In genomic region chr17:86753931-86754805, GRCm38 (mm10) we compare ENCODE assay signal across 8 mouse cellular contexts. TPM values are rescaled to one million over a fixed set of nuclear protein-coding genes. Genes with fewer than 3 reads are reported as not detected.
DNase-seq lines count a peak whose midpoint lies in the region; ATAC-seq lines count a peak whose summit lies in the region.

No protein-coding gene starts in this region.

- no peaks in the 10 kb centered on the region for H3K36me3 ChIP-seq in embryonic facial prominence, embryonic 12.5 days
- no peaks in the 10 kb centered on the region for H3K36me3 ChIP-seq in heart, embryonic 14.5 days (ENCODE audit: control insufficient read depth, insufficient read depth, low read length)
- no peaks in the 10 kb centered on the region for H3K36me3 ChIP-seq in kidney, embryonic 16.5 days (ENCODE audit: insufficient read depth, low read length)

- no peak overlapping the region for H3K27ac ChIP-seq in embryonic facial prominence, embryonic 12.5 days
- H3K27ac ChIP-seq in heart, embryonic 14.5 days (replicated peaks in 1 of 2; ENCODE audit: control insufficient read depth in 1 of 2, insufficient read depth in 1 of 2, low read depth in 2 of 2, low read length in 2 of 2): peak overlapping the region in 1 of 2 experiments; percentile 53; a peak in 1 of 4 replicates
- H3K27ac ChIP-seq in kidney, embryonic 16.5 days (ENCODE audit: low read length): no peak overlapping the region

- H3K27me3 ChIP-seq in embryonic facial prominence, embryonic 12.5 days: peaks cover 63% of the 10 kb centered on the region
- peaks cover 15% of the 10 kb centered on the region for H3K27me3 ChIP-seq in heart, embryonic 14.5 days (ENCODE audit: control insufficient read depth, insufficient read depth, low read length)
- H3K27me3 ChIP-seq in kidney, embryonic 16.5 days (ENCODE audit: insufficient read depth, low read length): peaks cover 33% of the 10 kb centered on the region

- 1% methylated on average over 55 of the region's 55 CpGs for WGBS in embryonic facial prominence, embryonic 12.5 days
- WGBS in heart, embryonic 14.5 days: under 1% methylated on average over 55 of the region's 55 CpGs
- whole genome bisulfite sequencing in kidney, embryonic 16.5 days: under 1% methylated on average over 55 of the region's 55 CpGs

- peak overlapping the region; percentile 24 for H3K9ac ChIP-seq in embryonic facial prominence, embryonic 12.5 days
- H3K9ac ChIP-seq in heart, embryonic 14.5 days (ENCODE audit: low read length): peak overlapping the region; percentile 79
- peak overlapping the region; percentile 68 for H3K9ac ChIP-seq in kidney, embryonic 16.5 days (replicated peaks; ENCODE audit: low read length)

- peak overlapping the region; percentile 57 for H3K4me3 ChIP-seq in embryonic facial prominence, embryonic 12.5 days
- H3K4me3 ChIP-seq in heart, embryonic 14.5 days (ENCODE audit: control insufficient read depth in 1 of 2, insufficient read depth in 1 of 2, low read depth in 1 of 2, low read length in 2 of 2): peak overlapping the region; percentile 63 to 90
- peak overlapping the region; percentile 75 for H3K4me3 ChIP-seq in kidney, embryonic 16.5 days (ENCODE audit: low read length)

- no peaks in the 10 kb centered on the region for H3K9me3 ChIP-seq in embryonic facial prominence, embryonic 12.5 days
- H3K9me3 ChIP-seq in heart, embryonic 14.5 days (ENCODE audit: control insufficient read depth, low read length): no peaks in the 10 kb centered on the region
- H3K9me3 ChIP-seq in kidney, embryonic 16.5 days (ENCODE audit: low read length): no peaks in the 10 kb centered on the region

- peak overlapping the region; percentile 83 for H3K4me2 ChIP-seq in embryonic facial prominence, embryonic 12.5 days (replicated peaks)
- H3K4me2 ChIP-seq in heart, embryonic 14.5 days (ENCODE audit: low read length): peak overlapping the region; percentile 96
- peak overlapping the region; percentile 98 for H3K4me2 ChIP-seq in kidney, embryonic 16.5 days (replicated peaks; ENCODE audit: low read depth, low read length)

- ATAC-seq in embryonic facial prominence, embryonic 12.5 days (ENCODE audit: insufficient number of reproducible peaks, insufficient read depth, low FRiP score, low TSS enrichment): 0 out of 2 replicates have a peak, but pooled peaks have one; percentile 55
- peak; percentile 58; the same call in 1 of the 2 replicates for ATAC-seq in heart, embryonic 14.5 days (ENCODE audit: insufficient number of reproducible peaks, insufficient read depth, low FRiP score, low read depth)
- ATAC-seq in kidney, embryonic 16.5 days (ENCODE audit: low FRiP score, low TSS enrichment): peak; percentile 71

- peak; percentile 24 to 50 for DNase-seq in cerebellum, postnatal 25 days
- no peak for DNase-seq in cerebellum, adult 8-10 months
- DNase-seq in lung, postnatal 36 days: peak; percentile 90
- peak; percentile 74 for DNase-seq in retina, adult 2 months (ENCODE audit: low read depth, low spot score)
- DNase-seq in layer of hippocampus, postnatal 36 days: no peak

- peaks cover 15% of the 10 kb centered on the region for H3K4me1 ChIP-seq in embryonic facial prominence, embryonic 12.5 days
- peaks cover 10 to 11% of the 10 kb centered on the region in 2 experiments for H3K4me1 ChIP-seq in heart, embryonic 14.5 days (ENCODE audit: control insufficient read depth in 2 of 2, insufficient read depth in 2 of 2, low read length in 2 of 2)
- H3K4me1 ChIP-seq in kidney, embryonic 16.5 days (ENCODE audit: insufficient read depth, low read length): peaks cover 14% of the 10 kb centered on the region

RNA-seq across cellular contexts. Expression of gene Epas1, which starts 0.7 kb away (rescaled TPM):
- polyA plus RNA-seq in embryonic facial prominence, embryonic 12.5 days (2016; fragmentation: Nextera tagmentation; extraction: Ambion mirVana): 2.9 and 3.1 TPM in 2 replicates
- 13.7 and 15.6 TPM in 2 replicates for polyA plus RNA-seq in heart, embryonic 14.5 days (2014; fragmentation: Nextera tagmentation; extraction: Ambion mirVana)
- 10.0 and 12.3 TPM in 2 replicates for polyA plus RNA-seq in kidney, embryonic 16.5 days (2015; fragmentation: Nextera tagmentation; extraction: Ambion mirVana)
- 10 to 100 TPM; 90.7 to 91.1 TPM for total RNA-seq in layer of hippocampus, postnatal 36 days (2021)

Comparison
In these comparisons a context has a peak if more than half of its experiments do, and no peak if none do; other contexts are left out.
1. DNase-seq: peak in cerebellum, postnatal 25 days (2 of 2), lung, postnatal 36 days (single experiment) and retina, adult 2 months (single experiment); none in cerebellum, adult 8-10 months (single experiment) and layer of hippocampus, postnatal 36 days (0 of 2).
2. H3K9ac ChIP-seq: peak in every context shown above with its lines; median percentile 79 in heart, embryonic 14.5 days; 68 in kidney, embryonic 16.5 days; 24 in embryonic facial prominence, embryonic 12.5 days.
3. Peak in every context shown above with its lines, with median percentiles within 50 percentile points of each other: ATAC-seq, H3K4me2 ChIP-seq and H3K4me3 ChIP-seq.